Mouse (Mus musculus) stomach, embryonic 16.5 days (tissue): ENCODE results near the gene Nmur1. TPM values are rescaled to one million over a fixed set of nuclear protein-coding genes. Genes with fewer than 3 reads are reported as not detected.

Experiments used
- ATAC-seq: fragments of 200-750 bp; cut with Nextera tagmentation; 2 replicates; pipeline ENCODE4 v1.8.0; 2017; ENCODE audit warnings: moderate number of reproducible peaks, moderate TSS enrichment; ENCODE audit not compliant: insufficient read depth, low FRiP score
- H3K27ac ChIP-seq: fragments of 300-500 bp; sonication (generic); 2 replicates; pipeline ENCODE4 v1.5.1; 2014; ENCODE audit warnings: low read length
- H3K27me3 ChIP-seq: fragments of 300-500 bp; sonication (generic); 2 replicates; pipeline ENCODE4 v1.6.1; 2014; ENCODE audit warnings: low read length, control low read depth, mixed read lengths; ENCODE audit not compliant: control insufficient read depth, insufficient read depth
- H3K36me3 ChIP-seq: fragments of 300-500 bp; sonication (generic); 2 replicates; pipeline ENCODE4 v1.6.1; 2014; ENCODE audit warnings: low read length; ENCODE audit not compliant: control insufficient read depth, insufficient read depth
- H3K4me1 ChIP-seq: fragments of 300-500 bp; sonication (generic); 2 replicates; pipeline ENCODE4 v1.6.1; 2014; ENCODE audit warnings: low read length, control low read depth, mixed read lengths; ENCODE audit not compliant: control insufficient read depth, insufficient read depth
- H3K4me2 ChIP-seq: fragments of 300-500 bp; sonication (generic); 2 replicates; pipeline ENCODE4 v1.6.1; 2014; ENCODE audit warnings: low read depth, low read length, mixed read lengths
- H3K4me3 ChIP-seq: fragments of 300-500 bp; sonication (generic); replicated peaks from 2 replicates; pipeline ENCODE4 v1.5.1; 2014; ENCODE audit warnings: mild to moderate bottlenecking, low read length
- H3K9ac ChIP-seq: fragments of 300-500 bp; sonication (generic); 2 replicates; pipeline ENCODE4 v1.6.1; 2014; ENCODE audit warnings: low read length
- H3K9me3 ChIP-seq: fragments of 300-500 bp; sonication (generic); replicated peaks from 2 replicates; pipeline ENCODE4 v1.6.1; 2016; ENCODE audit warnings: low read length, control low read depth; ENCODE audit not compliant: control insufficient read depth
- WGBS: fragments of 180-500 bp; shearing (Covaris S2); extraction: QIAGEN DNeasy Blood & Tissue Kit; methylation state at CpG from one replicate; pipeline ENCODE4 v1.1.7; 2014; 5-methylcytosine and 5-hydroxymethylcytosine counted together
- polyA plus RNA-seq: library from polyadenylated mRNA; unstranded; fragments of >200 nt; fragmentation: Nextera tagmentation; extraction: Ambion mirVana; gene quantifications from 2 replicates; pipeline ENCODE4 v1.2.1, GENCODE M21; 2015

Gene Nmur1
- polyA plus RNA-seq, 1 experiment from 2014 or later, result not detected

DNA sequence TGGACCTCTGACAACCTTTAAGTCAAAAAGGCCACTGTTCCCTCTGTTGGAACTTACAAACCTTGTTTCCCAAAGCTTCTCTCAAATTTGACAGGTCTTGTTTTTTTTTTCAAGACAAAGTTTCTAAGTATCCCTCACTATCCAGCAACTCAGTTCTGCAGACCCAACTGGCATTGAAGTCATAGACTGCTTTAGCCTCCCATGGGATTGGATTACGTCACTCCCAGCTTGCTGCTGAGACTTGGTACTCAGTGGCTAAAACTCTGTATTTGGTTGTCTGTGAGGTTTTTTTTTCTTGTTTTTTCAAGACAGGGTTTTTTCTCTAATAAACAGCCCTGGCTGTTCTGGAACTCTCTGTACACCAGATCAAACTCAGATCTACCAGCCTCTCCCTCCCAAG, 76.3 kb downstream of the Nmur1 start:
- Histone ChIP-seq H3K4me1 (no peaks in the 10 kb centered on the region), H3K36me3 (peaks cover 36% of the 10 kb centered on the region), H3K27me3 (no peaks in the 10 kb centered on the region), H3K9ac (no peak overlapping the region), H3K9me3 (no peaks in the 10 kb centered on the region), H3K4me2 (no peak overlapping the region), H3K27ac (no peak overlapping the region), H3K4me3 (no peak overlapping the region)
- ATAC-seq, result no peak
- WGBS, result 89% methylated on average over 1 of the region's 1 CpGs

DNA sequence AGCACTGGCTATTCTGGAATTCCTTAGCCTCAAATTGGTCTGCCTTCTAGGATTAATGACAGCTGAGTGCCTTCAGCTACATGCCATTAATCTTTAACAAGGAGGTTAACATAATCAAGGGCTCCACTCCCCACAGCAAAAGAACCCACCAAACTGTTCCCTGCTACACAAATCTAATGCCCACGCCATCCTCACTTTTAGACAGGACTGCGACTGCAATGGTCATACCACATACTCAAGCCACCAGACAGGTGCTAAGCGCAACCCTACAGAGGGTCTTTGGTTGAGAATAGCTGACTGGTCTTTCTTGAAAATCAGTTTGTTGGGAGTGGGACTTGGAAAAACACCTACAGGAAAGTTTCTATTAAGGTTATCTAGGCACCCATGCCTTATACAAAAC, 76.8 kb downstream of the Nmur1 start:
- Histone ChIP-seq H3K4me3 (no peak overlapping the region), H3K4me2 (no peak overlapping the region), H3K9me3 (no peaks in the 10 kb centered on the region), H3K9ac (no peak overlapping the region), H3K36me3 (peaks cover 36% of the 10 kb centered on the region), H3K27me3 (no peaks in the 10 kb centered on the region), H3K4me1 (no peaks in the 10 kb centered on the region), H3K27ac (no peak overlapping the region)
- no peak for ATAC-seq
- WGBS, result 88% methylated on average over 3 of the region's 3 CpGs

DNA sequence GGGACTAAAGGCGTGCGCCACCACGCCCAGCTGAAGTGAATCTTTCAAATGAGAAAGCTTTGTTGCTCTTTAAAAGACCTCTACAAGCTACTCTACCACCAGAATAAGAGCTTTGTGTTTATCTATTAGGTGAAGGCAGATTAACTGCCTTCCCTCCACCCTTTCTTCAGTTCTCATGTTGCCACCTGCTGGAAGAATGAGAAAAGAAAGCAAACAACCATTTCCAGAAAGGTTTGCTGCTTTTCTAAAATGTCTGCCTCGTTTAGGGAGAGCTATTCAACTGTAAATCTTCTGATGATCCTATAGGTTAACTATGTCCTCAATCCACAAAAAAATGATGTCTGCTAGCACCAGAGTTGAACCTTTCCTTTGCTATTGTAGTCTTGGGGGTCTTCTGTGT, 77.2 kb downstream of the Nmur1 start:
- Histone ChIP-seq H3K9ac (no peak overlapping the region), H3K4me1 (no peaks in the 10 kb centered on the region), H3K36me3 (peaks cover 36% of the 10 kb centered on the region), H3K27me3 (no peaks in the 10 kb centered on the region), H3K9me3 (no peaks in the 10 kb centered on the region), H3K4me2 (no peak overlapping the region), H3K27ac (no peak overlapping the region), H3K4me3 (no peak overlapping the region)
- WGBS, result 71% methylated on average over 4 of the region's 4 CpGs
- ATAC-seq, result no peak

DNA sequence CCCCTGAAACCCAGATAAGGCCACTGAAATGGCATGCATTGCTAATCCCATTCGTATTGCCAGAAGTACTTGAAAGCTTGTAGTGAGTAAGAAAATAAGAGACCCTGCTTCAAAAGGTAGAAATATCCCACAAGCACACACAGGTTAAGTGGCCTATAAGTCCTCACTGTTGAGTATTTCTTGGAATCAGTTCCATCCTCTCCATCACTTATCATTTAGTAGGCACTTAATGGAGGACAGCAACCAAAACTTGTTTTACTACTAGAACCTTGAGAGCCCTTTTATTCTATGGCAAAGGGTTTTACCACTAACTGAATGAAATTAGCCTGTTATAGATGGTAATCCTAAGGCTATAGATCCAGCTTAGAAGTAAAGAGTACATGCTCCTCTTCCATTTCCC, 77.9 kb downstream of the Nmur1 start:
- no peaks in the 10 kb centered on the region for H3K27me3 ChIP-seq
- H3K27ac ChIP-seq, result no peak overlapping the region
- H3K9me3 ChIP-seq, result no peaks in the 10 kb centered on the region
- no peaks in the 10 kb centered on the region for H3K4me1 ChIP-seq
- peaks cover 31% of the 10 kb centered on the region for H3K36me3 ChIP-seq
- ATAC-seq, result no peak
- H3K9ac ChIP-seq, result no peak overlapping the region
- WGBS, result 76% methylated on average over 1 of the region's 1 CpGs
- H3K4me3 ChIP-seq, result no peak overlapping the region
- H3K4me2 ChIP-seq, result no peak overlapping the region

DNA sequence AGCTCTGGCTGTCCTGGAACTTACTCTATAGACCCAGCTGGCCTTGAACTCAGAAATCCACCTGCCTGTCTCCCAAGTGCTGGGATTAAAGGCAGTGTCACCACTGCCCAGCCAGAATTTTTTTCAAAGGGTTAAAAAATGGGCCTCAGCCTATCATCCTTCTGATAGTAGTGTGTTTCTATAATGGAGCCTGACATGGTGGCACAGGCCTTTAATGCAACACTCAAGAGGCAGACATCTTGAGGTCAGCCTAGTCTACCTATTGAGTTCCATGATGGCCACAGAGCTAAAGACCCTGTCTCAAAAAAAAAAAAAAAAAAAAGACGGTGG, 78.3 kb downstream of the Nmur1 start:
- Histone ChIP-seq H3K4me3 (no peak overlapping the region), H3K27me3 (no peaks in the 10 kb centered on the region), H3K36me3 (peaks cover 29% of the 10 kb centered on the region), H3K27ac (no peak overlapping the region), H3K4me2 (no peak overlapping the region), H3K9me3 (no peaks in the 10 kb centered on the region), H3K9ac (no peak overlapping the region), H3K4me1 (no peaks in the 10 kb centered on the region)
- WGBS, result 80% methylated on average over 1 of the region's 1 CpGs
- ATAC-seq, result no peak

DNA sequence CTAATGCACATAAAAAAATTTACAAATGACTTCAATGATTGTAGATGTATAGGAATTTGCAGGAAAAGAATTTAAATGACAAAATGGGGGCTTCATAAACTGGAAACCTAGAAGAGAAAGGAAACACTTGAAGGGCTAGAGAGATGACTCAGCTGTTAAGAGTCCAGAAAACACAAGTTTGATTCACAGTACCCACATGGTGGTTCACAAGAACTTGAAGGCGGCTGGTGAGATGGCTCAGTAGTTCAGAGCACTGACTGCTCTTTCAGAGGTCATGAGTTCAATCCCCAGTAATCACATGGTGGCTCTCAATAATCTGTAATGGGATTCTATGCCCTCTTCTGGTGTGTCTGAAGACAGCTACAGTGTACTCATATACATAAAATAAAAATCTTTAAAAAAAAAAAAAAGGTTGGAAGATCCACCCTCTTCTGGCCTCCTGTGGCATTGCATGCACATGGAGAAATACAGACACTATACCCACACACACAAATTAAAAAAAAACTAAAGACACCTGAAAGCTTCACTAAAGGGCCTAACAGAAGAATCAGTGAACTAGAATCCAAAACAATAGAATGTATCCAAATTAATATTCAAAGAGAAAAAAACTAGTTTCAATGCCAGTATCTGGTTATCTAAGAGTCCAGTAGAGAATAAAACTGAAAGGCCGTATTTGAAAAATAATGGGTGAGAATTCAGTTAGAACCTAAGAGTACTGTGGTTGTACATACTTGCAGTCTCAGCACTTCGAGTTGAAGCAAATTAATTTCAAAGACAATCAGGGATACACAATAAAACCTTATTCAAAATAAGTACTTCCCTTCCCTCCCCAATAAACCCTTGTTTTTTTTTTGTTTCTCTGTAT, 78.9 kb downstream of the Nmur1 start:
- Histone ChIP-seq H3K4me1 (no peaks in the 10 kb centered on the region), H3K9ac (no peak overlapping the region), H3K4me2 (no peak overlapping the region), H3K9me3 (no peaks in the 10 kb centered on the region), H3K27me3 (no peaks in the 10 kb centered on the region), H3K36me3 (peaks cover 29% of the 10 kb centered on the region), H3K4me3 (no peak overlapping the region), H3K27ac (no peak overlapping the region)
- no peak for ATAC-seq
- WGBS, result 83% methylated on average over 3 of the region's 3 CpGs

DNA sequence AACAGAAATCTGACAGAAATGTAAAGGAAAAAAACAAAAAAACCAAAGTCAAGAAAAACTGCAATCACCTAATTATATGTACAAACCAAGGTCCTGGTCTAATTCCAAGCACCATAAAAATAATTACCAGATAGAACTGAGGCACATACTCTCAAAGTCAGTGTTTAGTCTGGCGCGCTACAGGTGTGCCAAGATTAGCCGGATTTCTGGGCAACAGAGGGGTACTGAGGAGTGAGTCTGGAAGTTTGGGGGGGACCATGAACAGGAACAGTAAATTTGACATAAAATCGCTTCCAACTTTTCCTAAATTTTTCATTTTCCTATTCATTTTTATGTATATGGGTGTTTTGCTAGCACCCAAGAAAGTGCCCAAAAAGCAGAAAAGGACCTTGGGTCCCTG, 80.1 kb downstream of the Nmur1 start:
- H3K4me3 ChIP-seq, result no peak overlapping the region
- no peaks in the 10 kb centered on the region for H3K4me1 ChIP-seq
- no peak overlapping the region for H3K27ac ChIP-seq
- WGBS, result 91% methylated on average over 4 of the region's 4 CpGs
- no peaks in the 10 kb centered on the region for H3K27me3 ChIP-seq
- no peak for ATAC-seq
- H3K9me3 ChIP-seq, result no peaks in the 10 kb centered on the region
- no peak overlapping the region for H3K9ac ChIP-seq
- H3K4me2 ChIP-seq, result no peak overlapping the region
- peaks cover 19% of the 10 kb centered on the region for H3K36me3 ChIP-seq

DNA sequence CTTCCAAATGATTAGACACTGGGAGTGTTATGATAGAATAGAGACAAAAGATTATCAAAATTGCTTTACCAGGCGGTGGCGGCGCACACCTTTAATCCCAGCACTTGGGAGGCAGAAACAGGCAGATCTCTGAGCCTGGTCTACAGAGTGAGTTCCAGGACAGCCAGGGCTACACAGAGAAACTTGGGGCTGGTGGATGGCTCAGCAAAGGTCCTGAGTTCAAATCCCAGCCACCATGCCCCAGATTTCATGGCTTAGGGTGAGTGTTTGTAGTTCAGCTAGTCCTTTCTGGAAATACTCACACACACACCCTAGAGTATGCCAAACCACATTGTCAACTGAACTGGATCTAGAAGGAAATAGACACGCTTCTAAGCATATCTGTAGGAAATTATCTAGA, 81.0 kb downstream of the Nmur1 start:
- H3K9me3 ChIP-seq, result no peaks in the 10 kb centered on the region
- no peak overlapping the region for H3K4me2 ChIP-seq
- peaks cover 10% of the 10 kb centered on the region for H3K36me3 ChIP-seq
- no peak for ATAC-seq
- no peak overlapping the region for H3K27ac ChIP-seq
- H3K27me3 ChIP-seq, result no peaks in the 10 kb centered on the region
- no peak overlapping the region for H3K4me3 ChIP-seq
- no peaks in the 10 kb centered on the region for H3K4me1 ChIP-seq
- 88% methylated on average over 4 of the region's 4 CpGs for WGBS
- no peak overlapping the region for H3K9ac ChIP-seq

DNA sequence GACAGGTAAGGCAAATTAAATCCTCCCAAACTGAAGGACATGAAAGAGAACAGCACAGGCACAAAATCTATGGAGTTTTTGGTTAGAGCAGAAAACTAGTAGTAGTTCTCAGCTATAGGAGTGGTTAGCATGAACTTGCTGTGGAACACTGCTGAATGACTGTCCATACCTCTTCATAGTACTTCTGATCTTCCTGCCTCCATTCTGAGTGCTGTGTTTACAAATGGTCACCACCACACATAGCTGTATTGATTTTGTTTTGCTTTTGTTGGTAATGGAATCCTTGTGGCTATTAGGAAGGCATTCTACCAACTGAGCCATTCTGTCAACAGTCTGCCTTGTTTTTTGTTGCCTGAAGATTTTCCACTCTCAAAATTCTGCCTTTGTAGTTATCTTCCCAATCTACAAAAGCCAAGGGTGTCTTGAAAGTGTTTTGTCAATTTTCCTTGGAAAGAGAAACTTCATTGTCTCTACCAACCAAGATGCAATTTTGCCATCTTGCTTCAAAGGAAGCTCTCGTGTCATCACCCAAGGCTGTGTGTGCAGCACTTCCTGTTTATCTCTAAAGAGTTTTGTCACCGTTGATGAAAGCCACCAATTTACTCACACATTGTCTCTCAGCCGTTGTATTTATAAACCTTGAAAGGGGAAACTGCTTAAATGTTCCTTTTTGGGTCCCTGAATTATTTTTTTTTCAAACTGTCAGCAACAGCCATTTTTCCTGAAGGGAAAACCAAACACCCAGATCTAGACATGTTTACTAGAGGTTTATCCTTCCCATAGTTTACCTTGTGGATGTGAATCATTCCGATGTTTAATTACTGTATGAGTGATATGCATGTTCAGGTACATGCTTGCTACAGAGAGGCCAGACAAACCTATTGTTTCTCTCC, 81.8 kb downstream of the Nmur1 start:
- Histone ChIP-seq H3K4me1 (no peaks in the 10 kb centered on the region), H3K9me3 (no peaks in the 10 kb centered on the region), H3K36me3 (peaks cover 6% of the 10 kb centered on the region), H3K4me3 (no peak overlapping the region), H3K27me3 (no peaks in the 10 kb centered on the region), H3K9ac (no peak overlapping the region), H3K27ac (no peak overlapping the region), H3K4me2 (no peak overlapping the region)
- WGBS, result 53% methylated on average over 4 of the region's 4 CpGs
- ATAC-seq, result no peak
